Mouse (Mus musculus): ENCODE measurements around the gene Stk40. TPM values are rescaled to one million over a fixed set of nuclear protein-coding genes. Genes with fewer than 3 reads are reported as not detected.

Gene Stk40
- total RNA-seq, 2 experiments from 2014 or later = 22.8 to 32.7 TPM

- intact Hi-C loops (cut with DNase I) = no loop called here
- no peak for DNase-seq
Observed at GRCm38 (mm10) chr4:126187096-126187495, 83.3 kb downstream of the Stk40 start.

Other genes starting within 250 kb of the Stk40 start
- under 1 TPM; 0.47 to 0.77 TPM for gene Csf3r, start 79.4 kb upstream of the Stk40 start, total RNA-seq (2021)
- 10 to 100 TPM; 64.2 to 64.3 TPM for gene Mrps15, start 57.0 kb upstream of the Stk40 start, total RNA-seq (2021)
- gene Oscp1, start 45.4 kb upstream of the Stk40 start, total RNA-seq (2021) = 1 to 10 TPM; 3.5 to 4.1 TPM
- gene Lsm10, start 7.3 kb upstream of the Stk40 start, total RNA-seq (2021) = 10 to 100 TPM; 11.0 to 14.3 TPM
- gene Eva1b, start 43.8 kb downstream of the Stk40 start, total RNA-seq (2021) = 10 to 100 TPM; 36.3 to 37.0 TPM
- gene Sh3d21, start 59.5 kb downstream of the Stk40 start, total RNA-seq (2021) = 1 to 10 TPM; 2.1 to 2.7 TPM
- gene Thrap3, start 98.8 kb downstream of the Stk40 start, total RNA-seq (2021) = 100 to 1,000 TPM; 160 to 172 TPM
- gene Map7d1, start 152.4 kb downstream of the Stk40 start, total RNA-seq (2021) = 100 to 1,000 TPM; 214 to 239 TPM
- 10 to 100 TPM; 50.8 to 54.0 TPM for gene Trappc3, start 158.4 kb downstream of the Stk40 start, total RNA-seq (2021)
- 1 to 10 TPM; 1.8 to 2.1 TPM for gene Col8a2, start 182.8 kb downstream of the Stk40 start, total RNA-seq (2021)
- 10 to 100 TPM; 17.0 to 18.9 TPM for gene Adprhl2, start 217.7 kb downstream of the Stk40 start, total RNA-seq (2021)
- gene Tekt2, start 221.7 kb downstream of the Stk40 start, total RNA-seq (2021) = under 1 TPM; 0.69 to 0.74 TPM

Data from heart, postnatal 10 days (tissue).